Mouse (Mus musculus) brain, embryonic 14.5 days (tissue): ENCODE measurements at regions not wholly inside any gene's neighbourhood (a gene's known extent, or its start where the extent isn't known, plus 50 kb on each side); places are given as distances from the start of the nearest gene placed in this dataset.
A peak's percentile ranks its signal among the peaks of the same experiment; 100 is the strongest.

ENCODE experiments used
- DNase-seq: peaks from one replicate; pipeline ENCODE4 v3.0.0-alpha.2; 2011; ENCODE audit warnings: low read depth
- CTCF ChIP-seq: fragments of 200-500 bp; IDR thresholded peaks from 2 replicates; pipeline ENCODE4 v1.5.1; 2012; ENCODE audit warnings: inconsistent platforms, mild to moderate bottlenecking, moderate library complexity, borderline replicate concordance; ENCODE audit not compliant: insufficient read depth, insufficient read length; ENCODE audit errors: extremely low read depth
- POLR2A ChIP-seq: fragments of 200-500 bp; IDR thresholded peaks from 2 replicates; pipeline ENCODE4 v1.6.1; 2012; ENCODE audit warnings: mild to moderate bottlenecking, inconsistent platforms, borderline replicate concordance; ENCODE audit not compliant: poor library complexity, insufficient read depth, insufficient read length, severe bottlenecking; ENCODE audit errors: extremely low read depth

GRCm38 (mm10) chr6:117611281-117611680 is 229.7 kb upstream of the Zfp637 start:
- no peak for DNase-seq
- TF ChIP-seq POLR2A: no peak
- no peak for TF ChIP-seq CTCF

- DNase-seq: no peak
These were observed 229.0 kb upstream of the Zfp637 start for GRCm38 (mm10) chr6:117611965-117612364.

GRCm38 (mm10) chr6:117612421-117612820 is 228.6 kb upstream of the Zfp637 start:
- no peak for DNase-seq
- TF ChIP-seq CTCF (no peak), POLR2A (no peak)

More at GRCm38 (mm10) chr6:117611965-117612364, 229.0 kb upstream of the Zfp637 start:
- TF ChIP-seq CTCF (no peak), POLR2A (no peak)

GRCm38 (mm10) chr6:117613656-117614350 is 227.2 kb upstream of the Zfp637 start:
- TF ChIP-seq CTCF (no peak), POLR2A (no peak)
- DNase-seq: peak; percentile 31

GRCm38 (mm10) chr6:117614386-117614785 is 226.6 kb upstream of the Zfp637 start:
- TF ChIP-seq POLR2A: no peak
- DNase-seq: no peak

- TF ChIP-seq CTCF (no peak), POLR2A (no peak)
- DNase-seq: no peak
These were observed 223.8 kb upstream of the Zfp637 start for GRCm38 (mm10) chr6:117617168-117617567.

GRCm38 (mm10) chr6:117617951-117618350 is 223.0 kb upstream of the Zfp637 start:
- no peak for DNase-seq
- TF ChIP-seq POLR2A: no peak
- TF ChIP-seq CTCF: no peak

GRCm38 (mm10) chr6:117619606-117620005 is 221.4 kb upstream of the Zfp637 start:
- no peak for DNase-seq
- TF ChIP-seq CTCF (no peak), POLR2A (no peak)

- TF ChIP-seq CTCF: no peak
- TF ChIP-seq POLR2A: no peak
- no peak for DNase-seq
These were observed 218.5 kb upstream of the Zfp637 start for GRCm38 (mm10) chr6:117622446-117622845.

- DNase-seq: no peak
These were observed 218.0 kb upstream of the Zfp637 start for GRCm38 (mm10) chr6:117622946-117623345.

GRCm38 (mm10) chr6:117625716-117626115 is 215.3 kb upstream of the Zfp637 start:
- DNase-seq: peak; percentile 31
- TF ChIP-seq CTCF: no peak
- TF ChIP-seq POLR2A: no peak

More at GRCm38 (mm10) chr6:117622946-117623345, 218.0 kb upstream of the Zfp637 start:
- TF ChIP-seq CTCF (no peak), POLR2A (no peak)

GRCm38 (mm10) chr6:117627461-117627860 is 213.5 kb upstream of the Zfp637 start:
- no peak for TF ChIP-seq POLR2A
- no peak for TF ChIP-seq CTCF
- no peak for DNase-seq
